ENCODE assay signal across 20 mouse cellular contexts in genomic region chr1:69729729-69730128, GRCm38 (mm10). TPM values are rescaled to one million over a fixed set of nuclear protein-coding genes. Genes with fewer than 3 reads are reported as not detected.
DNase-seq lines count a peak whose midpoint lies in the region; ATAC-seq lines count a peak whose summit lies in the region.
"Had no signal": no experiment of that assay in that cellular context is flagged by ENCODE, and none has a peak within 500 bp of the region (broad histone marks: within the 10 kb centered on the region; RNA-seq: fewer than 3 reads in every experiment).

No protein-coding gene starts in this region.

- H3K4me1 ChIP-seq in forebrain, embryonic 10.5 days, result peaks cover 24% of the 10 kb centered on the region
- peaks cover 9% of the 10 kb centered on the region for H3K4me1 ChIP-seq in forebrain, embryonic 15.5 days
- peaks cover 13% of the 10 kb centered on the region for H3K4me1 ChIP-seq in midbrain, embryonic 11.5 days (ENCODE audit: control insufficient read depth, insufficient read depth, low read length)
- peaks cover 5% of the 10 kb centered on the region; the same call in 1 of the 2 replicates for H3K4me1 ChIP-seq in midbrain, embryonic 14.5 days (ENCODE audit: control insufficient read depth, insufficient read depth, low read length)
- H3K4me1 ChIP-seq in hindbrain, embryonic 13.5 days (replicated peaks), result peaks cover 11% of the 10 kb centered on the region
- peaks cover 9% of the 10 kb centered on the region for H3K4me1 ChIP-seq in midbrain, embryonic 16.5 days (ENCODE audit: control insufficient read depth, insufficient read depth, low read length)
- H3K4me1 ChIP-seq: kidney, embryonic 15.5 days had no signal

- no peak overlapping the region for H3K4me2 ChIP-seq in forebrain, embryonic 15.5 days (replicated peaks)
- no peak overlapping the region for H3K4me2 ChIP-seq in midbrain, embryonic 11.5 days
- H3K4me2 ChIP-seq in midbrain, embryonic 14.5 days (ENCODE audit: low read length), result no peak overlapping the region
- H3K4me2 ChIP-seq in hindbrain, embryonic 13.5 days, result no peak overlapping the region
- no peak overlapping the region for H3K4me2 ChIP-seq in midbrain, embryonic 16.5 days (ENCODE audit: low read length)
- H3K4me2 ChIP-seq: embryonic facial prominence, embryonic 12.5 days; kidney, embryonic 15.5 days; neural tube, embryonic 13.5 days had no signal

- no peaks in the 10 kb centered on the region for H3K27me3 ChIP-seq in forebrain, embryonic 10.5 days (ENCODE audit: poor library complexity, severe bottlenecking)
- no peaks in the 10 kb centered on the region for H3K27me3 ChIP-seq in forebrain, embryonic 15.5 days
- H3K27me3 ChIP-seq in midbrain, embryonic 11.5 days (ENCODE audit: control insufficient read depth, insufficient read depth, low read length), result no peaks in the 10 kb centered on the region
- no peaks in the 10 kb centered on the region for H3K27me3 ChIP-seq in midbrain, embryonic 14.5 days (ENCODE audit: control insufficient read depth, insufficient read depth, low read length)
- H3K27me3 ChIP-seq in hindbrain, embryonic 13.5 days, result no peaks in the 10 kb centered on the region
- no peaks in the 10 kb centered on the region for H3K27me3 ChIP-seq in midbrain, embryonic 16.5 days (ENCODE audit: control insufficient read depth, insufficient read depth, low read depth, low read length)
- H3K27me3 ChIP-seq: embryonic facial prominence, embryonic 12.5 days; kidney, embryonic 15.5 days; neural tube, embryonic 13.5 days had no signal

- DNase-seq in forebrain, embryonic 10.5 days (ENCODE audit: extremely low spot score, low spot score), result no peak
- DNase-seq in midbrain, embryonic 11.5 days (ENCODE audit: low spot score, missing footprints), result peak; percentile 87
- no peak for DNase-seq in midbrain, embryonic 14.5 days
- DNase-seq in adrenal gland, postnatal 4 days (ENCODE audit: low spot score in 2 of 2), result no peak
- DNase-seq: adrenal gland, postnatal 10 days; B cell, adult 2 months; cerebellum, adult 9-11 months; gastrocnemius, postnatal 14 days; heart, adult 18-20 months; liver, postnatal 0 days; lung, postnatal 10 days had no signal

- H3K9me3 ChIP-seq in forebrain, embryonic 10.5 days, result 0 out of 2 replicates have a peak, but pooled peaks cover 3% of the 10 kb centered on the region
- no peaks in the 10 kb centered on the region for H3K9me3 ChIP-seq in forebrain, embryonic 15.5 days
- no peaks in the 10 kb centered on the region; the same call in 1 of the 2 replicates for H3K9me3 ChIP-seq in midbrain, embryonic 11.5 days (ENCODE audit: control insufficient read depth, low read length)
- no peaks in the 10 kb centered on the region for H3K9me3 ChIP-seq in midbrain, embryonic 14.5 days (ENCODE audit: control insufficient read depth, low read length)
- no peaks in the 10 kb centered on the region for H3K9me3 ChIP-seq in hindbrain, embryonic 13.5 days
- H3K9me3 ChIP-seq in midbrain, embryonic 16.5 days (replicated peaks; ENCODE audit: control insufficient read depth, low read length, poor library complexity, severe bottlenecking), result no peaks in the 10 kb centered on the region; the same call in 1 of the 2 replicates
- H3K9me3 ChIP-seq: embryonic facial prominence, embryonic 12.5 days; kidney, embryonic 15.5 days; limb, embryonic 10.5 days; neural tube, embryonic 13.5 days had no signal

- peak overlapping the region; percentile 85 for H3K27ac ChIP-seq in forebrain, embryonic 10.5 days
- H3K27ac ChIP-seq in forebrain, embryonic 15.5 days (replicated peaks), result no peak overlapping the region
- no peak overlapping the region for H3K27ac ChIP-seq in midbrain, embryonic 11.5 days (ENCODE audit: low read depth, low read length)
- H3K27ac ChIP-seq in midbrain, embryonic 14.5 days (replicated peaks; ENCODE audit: low read depth, low read length), result no peak overlapping the region
- H3K27ac ChIP-seq in hindbrain, embryonic 13.5 days, result 0 out of 2 replicates have a peak overlapping the region, but pooled peaks have one; percentile 66
- 0 out of 2 replicates have a peak overlapping the region, but pooled peaks have one; percentile 57 for H3K27ac ChIP-seq in midbrain, embryonic 16.5 days (ENCODE audit: low read length)
- H3K27ac ChIP-seq: kidney, embryonic 15.5 days; limb, embryonic 10.5 days had no signal

- no peak for ATAC-seq in forebrain, embryonic 15.5 days (replicated peaks)
- peak; percentile 72; the same call in 1 of the 2 replicates for ATAC-seq in midbrain, embryonic 11.5 days (ENCODE audit: low FRiP score)
- no peak for ATAC-seq in midbrain, embryonic 14.5 days (ENCODE audit: low FRiP score, low TSS enrichment)
- 0 out of 2 replicates have a peak, but pooled peaks have one; percentile 28 for ATAC-seq in hindbrain, embryonic 13.5 days (ENCODE audit: low FRiP score)
- ATAC-seq in midbrain, embryonic 16.5 days, result no peak
- ATAC-seq: intestine, postnatal 0 days; liver, postnatal 0 days had no signal

- H3K36me3 ChIP-seq in forebrain, embryonic 10.5 days (replicated peaks), result no peaks in the 10 kb centered on the region
- H3K36me3 ChIP-seq in forebrain, embryonic 15.5 days, result no peaks in the 10 kb centered on the region
- H3K36me3 ChIP-seq in midbrain, embryonic 11.5 days (ENCODE audit: control insufficient read depth, insufficient read depth, low read length), result no peaks in the 10 kb centered on the region
- no peaks in the 10 kb centered on the region for H3K36me3 ChIP-seq in midbrain, embryonic 14.5 days (ENCODE audit: control insufficient read depth, insufficient read depth, low read length)
- no peaks in the 10 kb centered on the region for H3K36me3 ChIP-seq in hindbrain, embryonic 13.5 days
- no peaks in the 10 kb centered on the region for H3K36me3 ChIP-seq in midbrain, embryonic 16.5 days (ENCODE audit: control insufficient read depth, insufficient read depth, low read length)
- H3K36me3 ChIP-seq: embryonic facial prominence, embryonic 12.5 days; kidney, embryonic 15.5 days; limb, embryonic 10.5 days; neural tube, embryonic 13.5 days had no signal

- 41% methylated on average over 1 of the region's 1 CpGs for WGBS in forebrain, embryonic 10.5 days
- WGBS in forebrain, embryonic 15.5 days, result 51% methylated on average over 1 of the region's 1 CpGs
- 22% methylated on average over 1 of the region's 1 CpGs for WGBS in midbrain, embryonic 11.5 days
- WGBS in midbrain, embryonic 14.5 days, result 52% methylated on average over 1 of the region's 1 CpGs
- WGBS in hindbrain, embryonic 13.5 days, result 58% methylated on average over 1 of the region's 1 CpGs
- 37% methylated on average over 1 of the region's 1 CpGs for WGBS in midbrain, embryonic 16.5 days

- H3K4me3 ChIP-seq in forebrain, embryonic 10.5 days, result no peak overlapping the region
- H3K4me3 ChIP-seq in forebrain, embryonic 15.5 days, result no peak overlapping the region
- H3K4me3 ChIP-seq in midbrain, embryonic 11.5 days (ENCODE audit: low read depth, low read length), result no peak overlapping the region
- no peak overlapping the region for H3K4me3 ChIP-seq in midbrain, embryonic 14.5 days (replicated peaks; ENCODE audit: low read depth, low read length)
- H3K4me3 ChIP-seq in hindbrain, embryonic 13.5 days, result no peak overlapping the region
- no peak overlapping the region for H3K4me3 ChIP-seq in midbrain, embryonic 16.5 days (ENCODE audit: low read depth, low read length)
- H3K4me3 ChIP-seq: embryonic facial prominence, embryonic 12.5 days; erythroblast, embryonic 14.5 days; kidney, embryonic 15.5 days; limb, embryonic 10.5 days; neural tube, embryonic 13.5 days had no signal

- no peak overlapping the region for H3K9ac ChIP-seq in forebrain, embryonic 15.5 days (replicated peaks)
- no peak overlapping the region for H3K9ac ChIP-seq in midbrain, embryonic 11.5 days (ENCODE audit: low read length)
- no peak overlapping the region for H3K9ac ChIP-seq in midbrain, embryonic 14.5 days (replicated peaks; ENCODE audit: low read length)
- no peak overlapping the region for H3K9ac ChIP-seq in hindbrain, embryonic 13.5 days
- H3K9ac ChIP-seq in midbrain, embryonic 16.5 days (ENCODE audit: low read depth, low read length), result no peak overlapping the region
- H3K9ac ChIP-seq: embryonic facial prominence, embryonic 12.5 days; kidney, embryonic 15.5 days; liver, postnatal 0 days; neural tube, embryonic 13.5 days had no signal

RNA-seq across cellular contexts. Expression of gene Ikzf2, which starts 42.7 kb away (rescaled TPM):
- 5.4 and 6.4 TPM in 2 replicates for polyA plus RNA-seq in forebrain, embryonic 10.5 days (2016; fragmentation: Nextera tagmentation; extraction: Ambion mirVana)
- 4.7 and 4.9 TPM in 2 replicates for polyA plus RNA-seq in forebrain, embryonic 15.5 days (2015; fragmentation: Nextera tagmentation; extraction: Ambion mirVana)
- polyA plus RNA-seq in midbrain, embryonic 11.5 days (2014; fragmentation: Nextera tagmentation; extraction: Ambion mirVana), result 4.2 and 4.6 TPM in 2 replicates
- 4.5 TPM in 2 replicates for polyA plus RNA-seq in midbrain, embryonic 14.5 days (2014; fragmentation: Nextera tagmentation; extraction: Ambion mirVana)
- polyA plus RNA-seq in hindbrain, embryonic 13.5 days (2015; fragmentation: Nextera tagmentation; extraction: Ambion mirVana), result 3.7 and 4.3 TPM in 2 replicates
- 3.8 and 5.0 TPM in 2 replicates for polyA plus RNA-seq in midbrain, embryonic 16.5 days (2015; fragmentation: Nextera tagmentation; extraction: Ambion mirVana)
- 10 to 100 TPM; 11.3 to 11.7 TPM for total RNA-seq in adrenal gland, postnatal 4 days (2021)

Comparison
In these comparisons a context has a peak if more than half of its experiments do, and no peak if none do; other contexts are left out.
1. H3K27ac ChIP-seq: peak in forebrain, embryonic 10.5 days (single experiment), hindbrain, embryonic 13.5 days (single experiment) and midbrain, embryonic 16.5 days (single experiment); none in forebrain, embryonic 15.5 days (single experiment), midbrain, embryonic 11.5 days (single experiment) and midbrain, embryonic 14.5 days (single experiment).
2. ATAC-seq: peak in midbrain, embryonic 11.5 days (single experiment) and hindbrain, embryonic 13.5 days (single experiment); none in forebrain, embryonic 15.5 days (single experiment), midbrain, embryonic 14.5 days (single experiment) and midbrain, embryonic 16.5 days (single experiment).